Mouse (Mus musculus) lung, adult 2 months (tissue): ENCODE measurements around the gene Fxyd5. TPM values are rescaled to one million over a fixed set of nuclear protein-coding genes. Genes with fewer than 3 reads are reported as not detected.

Experiments used
- DNase-seq: peaks from one replicate; pipeline ENCODE4 v3.0.0; 2022
- H3K4me1 ChIP-seq: fragments of 200-500 bp; 2 replicates; pipeline ENCODE4 v1.6.1; 2011; ENCODE audit warnings: low read length; ENCODE audit not compliant: control insufficient read depth, insufficient read depth
- H3K4me3 ChIP-seq: fragments of 200-500 bp; replicated peaks from 2 replicates; pipeline ENCODE3; 2011; ENCODE audit warnings: low read depth, mild to moderate bottlenecking, control low read depth, low read length; ENCODE audit errors: extremely low read depth
- CTCF ChIP-seq: fragments of 200-500 bp; IDR thresholded peaks from 2 replicates; pipeline ENCODE4 v1.5.1; 2011; ENCODE audit warnings: mild to moderate bottlenecking, low read length, control low read depth; ENCODE audit not compliant: insufficient read depth
- POLR2A ChIP-seq: fragments of 200-500 bp; IDR thresholded peaks from 2 replicates; pipeline ENCODE4 v1.6.1; 2011; ENCODE audit warnings: low read depth, mild to moderate bottlenecking, control low read depth, low read length, borderline replicate concordance; ENCODE audit errors: extremely low read depth
- WGBS: fragments of 180-500 bp; shearing (Covaris S2); methylation state at CpG from one replicate; pipeline ENCODE4 v1.1.7; 2018; 5-methylcytosine and 5-hydroxymethylcytosine counted together
- polyA plus RNA-seq: library from polyadenylated mRNA; depleted of rRNA; stranded (reverse); fragments of >200 nt; gene quantifications from 2 replicates; pipeline ENCODE4 v1.2.3, GENCODE M21; 2012; rRNA removed

The Fxyd5 gene
- polyA plus RNA-seq: 156 and 178 TPM in 2 replicates

GRCm38 (mm10) chr7:31042431-31042910 lies at the start of gene Fxyd5:
Gene Fxyd5 (minus strand): TSS chr7:31042481.
- WGBS: 48% methylated on average over 10 of the region's 10 CpGs
- peaks cover 5% of the 10 kb centered on the region for H3K4me1 ChIP-seq
- no peak for TF ChIP-seq POLR2A
- TF ChIP-seq CTCF: no peak
- DNase-seq: no peak
- H3K4me3 ChIP-seq: peak within 1 kb of the TSS; percentile 91

- TF ChIP-seq POLR2A (no peak), CTCF (no peak)
- WGBS: 53% methylated on average over 2 of the region's 2 CpGs
- no peak for DNase-seq
- H3K4me3 ChIP-seq: no peak overlapping the region
- H3K4me1 ChIP-seq: peaks cover 2% of the 10 kb centered on the region; the same call in 1 of the 2 replicates
These were observed 47.4 kb upstream of the Fxyd5 start for GRCm38 (mm10) chr7:31089721-31090120.

- WGBS: 58% methylated on average over 3 of the region's 3 CpGs
- Histone ChIP-seq H3K4me1 (peaks cover 2% of the 10 kb centered on the region; the same call in 1 of the 2 replicates), H3K4me3 (no peak overlapping the region)
- DNase-seq: no peak
- TF ChIP-seq CTCF (no peak), POLR2A (no peak)
These were observed 45.9 kb upstream of the Fxyd5 start for GRCm38 (mm10) chr7:31088206-31088605.

GRCm38 (mm10) chr7:31087262-31087661 lies 45.0 kb upstream of the Fxyd5 start:
- TF ChIP-seq POLR2A (no peak), CTCF (no peak)
- 33% methylated on average over 2 of the region's 2 CpGs for whole genome bisulfite sequencing
- no peak for DNase-seq
- Histone ChIP-seq H3K4me3 (no peak overlapping the region), H3K4me1 (peaks cover 2% of the 10 kb centered on the region; the same call in 1 of the 2 replicates)

- 86% methylated on average over 9 of the region's 9 CpGs for WGBS
- H3K4me3 ChIP-seq: no peak overlapping the region
- H3K4me1 ChIP-seq: peaks cover 2% of the 10 kb centered on the region; the same call in 1 of the 2 replicates
- no peak for DNase-seq
- TF ChIP-seq POLR2A: no peak
- TF ChIP-seq CTCF: no peak
These were observed 44.0 kb upstream of the Fxyd5 start for GRCm38 (mm10) chr7:31086175-31086755.

- Histone ChIP-seq H3K4me3 (no peak overlapping the region), H3K4me1 (peaks cover 2% of the 10 kb centered on the region; the same call in 1 of the 2 replicates)
- peak; percentile 24 for DNase-seq
- 16% methylated on average over 3 of the region's 3 CpGs for WGBS
- TF ChIP-seq CTCF (no peak), POLR2A (no peak)
These were observed 42.9 kb upstream of the Fxyd5 start for GRCm38 (mm10) chr7:31085171-31085570.

GRCm38 (mm10) chr7:31084140-31084539 lies 41.9 kb upstream of the Fxyd5 start:
- DNase-seq: no peak
- no peak for TF ChIP-seq POLR2A
- TF ChIP-seq CTCF: no peak
- WGBS: 58% methylated on average over 9 of the region's 9 CpGs
- H3K4me3 ChIP-seq: no peak overlapping the region
- peaks cover 2% of the 10 kb centered on the region; the same call in 1 of the 2 replicates for H3K4me1 ChIP-seq

- Histone ChIP-seq H3K4me1 (peaks cover 2% of the 10 kb centered on the region; the same call in 1 of the 2 replicates), H3K4me3 (no peak overlapping the region)
- TF ChIP-seq POLR2A (no peak), CTCF (no peak)
- WGBS: 67% methylated on average over 14 of the region's 14 CpGs
- no peak for DNase-seq
These were observed 40.7 kb upstream of the Fxyd5 start for GRCm38 (mm10) chr7:31082831-31083588.

GRCm38 (mm10) chr7:31082106-31082505 lies 39.8 kb upstream of the Fxyd5 start:
- Histone ChIP-seq H3K4me3 (no peak overlapping the region), H3K4me1 (peaks cover 2% of the 10 kb centered on the region; the same call in 1 of the 2 replicates)
- no peak for TF ChIP-seq CTCF
- TF ChIP-seq POLR2A: no peak
- no peak for DNase-seq
